Mouse (Mus musculus): ENCODE results near the gene Ankdd1a.

DNA sequence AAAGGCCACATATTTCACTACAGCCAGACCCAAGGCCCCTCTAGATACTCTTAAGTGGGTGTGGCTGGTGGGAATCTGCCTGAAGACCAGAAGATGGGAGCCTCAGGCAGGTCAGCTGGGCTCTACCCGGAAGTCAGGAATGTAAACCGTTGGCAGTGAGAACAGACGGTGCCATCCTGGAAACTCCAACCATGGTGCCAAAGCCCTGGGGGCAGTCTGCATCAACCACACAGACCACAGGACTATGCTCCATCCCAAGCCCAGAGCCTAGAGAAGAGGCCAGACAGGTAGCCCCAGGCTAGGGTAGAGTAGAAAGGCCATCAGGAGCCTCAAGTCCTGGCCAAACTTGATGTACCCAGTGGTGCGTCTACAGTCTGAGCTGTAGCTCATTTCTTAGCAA lies 35.6 kb upstream of the Ankdd1a start:
- TF ChIP-seq CTCF (IDR thresholded peaks at IDR 0.05; ENCODE audit: low read depth) (no peak), EP300 (optimal IDR thresholded peaks at IDR 0.05) (no peak)

Measured in stomach, postnatal 0 days (tissue).